Mouse (Mus musculus) regulatory T cell (primary cell): ENCODE measurements around the gene Gmpr.

Source experiments
- in situ Hi-C: fragments of 300-600 bp; cut with MboI, MseI; formaldehyde crosslinking; loops from one replicate; pipeline ENCODE4 v1.15.1; 2025; ENCODE audit warnings: high pct_unique_total_duplicates

Gmpr gene

DNA sequence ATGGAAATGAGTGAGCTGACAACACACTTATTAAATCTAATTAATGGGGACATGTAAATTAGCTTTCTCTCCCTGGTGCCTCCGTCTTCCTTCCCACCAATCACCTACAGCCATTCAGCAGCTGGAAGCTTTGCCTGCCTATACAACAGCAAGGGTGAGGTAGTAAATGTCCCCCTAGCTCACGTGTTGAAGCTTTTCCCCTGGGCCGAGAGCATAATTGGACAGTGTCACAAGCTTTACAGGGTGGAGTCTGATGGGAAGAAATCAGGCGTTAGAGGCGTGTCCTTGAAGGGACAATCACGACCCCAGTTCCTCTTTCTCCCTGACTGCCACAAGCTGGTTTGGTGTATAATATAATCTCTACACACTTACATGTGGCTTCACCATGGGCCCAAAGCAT is 93.2 kb downstream of the Gmpr start:
- in situ Hi-C loops, result loop anchor here (10.0 kb wide), 1 partner anchor 1634 kb away; no protein-coding TSS in a partner anchor
